Mouse (Mus musculus) kidney, adult 18-20 months (tissue): ENCODE results near the gene Tmem185a.
A peak's percentile ranks its signal among the peaks of the same experiment; 100 is the strongest.
"Not testable (repeated sequence)": the region's sequence is repeated elsewhere in the genome, so short reads cannot be mapped to it uniquely, and the experiment has no call there.

ENCODE experiments used
- DNase-seq: peaks from one replicate; pipeline ENCODE4 v3.0.0; 2021

Gene Tmem185a

GRCm38 (mm10) chrX:70476792-70477776, at the start of gene Tmem185a:
Tmem185a (minus strand) TSS chrX:70477180.
- DNase-seq = peak; percentile 82

DNA sequence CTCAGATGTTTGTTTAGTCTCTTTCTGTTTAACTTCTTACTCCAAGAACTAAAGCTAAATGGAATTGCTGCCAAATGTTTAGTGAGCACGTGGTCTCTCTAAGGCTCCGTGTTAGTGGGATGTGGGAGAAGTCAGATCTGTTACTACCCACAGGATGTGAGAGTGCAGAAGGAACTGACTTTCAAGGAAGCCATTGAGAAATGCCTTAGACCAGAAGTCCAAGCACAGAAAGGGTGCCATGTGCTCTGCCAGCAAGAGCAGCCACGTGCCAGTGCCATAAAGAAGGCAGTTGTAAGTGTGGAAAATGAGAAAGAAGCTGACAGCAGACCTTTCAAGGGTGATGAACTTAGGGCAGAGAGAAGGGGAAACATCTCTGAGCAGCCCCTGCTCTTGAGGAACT, 37.4 kb upstream of the Tmem185a start:
- DNase-seq = not testable (repeated sequence)

GRCm38 (mm10) chrX:70487328-70487727, 10.3 kb upstream of the Tmem185a start:
- DNase-seq = not testable (repeated sequence)

DNA sequence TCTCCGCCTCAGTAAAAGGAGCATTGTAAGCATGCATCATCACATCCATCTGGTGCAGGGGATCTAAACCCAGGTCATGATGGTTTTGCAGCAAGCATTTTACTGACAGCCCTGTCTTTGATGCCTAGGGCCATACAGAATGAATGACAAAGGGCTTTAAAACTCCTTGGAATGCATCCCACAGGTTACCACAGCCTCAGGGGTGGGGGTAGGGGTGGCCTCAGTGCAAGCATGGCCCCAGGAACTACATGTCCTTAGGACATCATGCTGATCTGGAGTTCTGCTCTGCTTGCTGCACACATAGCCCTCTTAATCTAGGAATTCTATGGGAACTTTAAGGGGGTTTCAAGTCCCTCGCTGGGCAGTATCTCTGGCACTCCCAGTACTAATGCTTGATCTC, 5.2 kb upstream of the Tmem185a start:
- DNase-seq = no peak

DNA sequence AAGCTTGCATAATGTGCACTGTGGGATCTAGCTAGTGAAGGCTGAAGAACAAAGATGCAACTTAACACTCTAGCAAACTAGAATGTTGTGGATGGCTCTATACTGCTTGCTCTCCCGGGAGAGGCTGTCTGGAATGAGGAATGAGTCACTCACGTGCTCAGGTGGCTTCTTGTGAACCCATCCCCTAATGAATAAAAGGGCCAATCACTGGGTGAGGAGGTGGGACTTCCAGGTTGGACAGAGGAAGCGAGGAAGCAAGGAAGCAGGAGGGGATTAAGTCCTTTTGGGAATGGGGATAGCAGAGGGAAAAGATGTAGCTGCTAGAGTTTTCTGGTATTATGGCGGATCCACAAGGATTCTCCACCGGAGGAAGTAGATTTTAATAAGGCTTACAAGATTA, 1.7 kb upstream of the Tmem185a start:
- no peak for DNase-seq

- no peak for DNase-seq
These were observed 1.7 kb downstream of the Tmem185a start for GRCm38 (mm10) chrX:70475215-70475765.

DNA sequence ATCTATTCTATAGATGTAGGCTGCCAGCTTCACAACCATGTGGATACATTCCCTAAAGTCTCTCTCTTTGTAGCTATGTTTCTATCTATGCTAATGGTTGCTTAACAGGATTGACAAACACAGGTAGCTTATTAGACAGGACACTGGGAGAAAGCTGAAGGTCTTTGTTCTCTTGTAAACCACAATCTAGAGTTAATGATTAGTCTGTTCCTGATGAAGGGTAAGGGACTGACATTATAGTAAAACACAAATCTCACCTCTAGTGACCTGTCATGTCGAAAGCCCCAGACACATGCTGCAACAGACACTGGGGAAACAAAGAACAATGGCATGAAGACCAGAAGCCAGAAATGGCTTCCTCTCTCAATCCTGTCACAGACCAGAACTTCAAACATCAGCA, 10.1 kb downstream of the Tmem185a start:
- no peak for DNase-seq

DNA sequence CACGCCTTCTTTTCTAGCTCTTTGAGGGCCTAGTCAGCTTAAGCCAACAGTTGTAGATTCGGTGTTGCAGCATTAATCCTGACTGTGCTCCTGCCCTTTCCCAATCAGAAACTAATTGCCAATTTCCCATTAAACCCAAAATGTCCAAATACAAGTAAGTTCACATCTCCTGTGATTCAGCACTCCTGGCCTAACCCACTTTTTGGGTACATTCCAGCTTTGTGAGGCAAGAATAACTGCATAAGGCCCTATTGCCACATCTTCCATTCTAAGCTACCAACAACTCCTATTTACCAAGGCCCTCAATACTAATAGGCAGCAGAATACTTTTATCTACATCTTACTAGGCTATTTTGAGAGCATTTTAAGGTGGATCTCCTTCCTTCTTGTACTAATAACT, 11.5 kb downstream of the Tmem185a start:
- no peak for DNase-seq

GRCm38 (mm10) chrX:70463621-70464020, 13.4 kb downstream of the Tmem185a start:
- no peak for DNase-seq

DNA sequence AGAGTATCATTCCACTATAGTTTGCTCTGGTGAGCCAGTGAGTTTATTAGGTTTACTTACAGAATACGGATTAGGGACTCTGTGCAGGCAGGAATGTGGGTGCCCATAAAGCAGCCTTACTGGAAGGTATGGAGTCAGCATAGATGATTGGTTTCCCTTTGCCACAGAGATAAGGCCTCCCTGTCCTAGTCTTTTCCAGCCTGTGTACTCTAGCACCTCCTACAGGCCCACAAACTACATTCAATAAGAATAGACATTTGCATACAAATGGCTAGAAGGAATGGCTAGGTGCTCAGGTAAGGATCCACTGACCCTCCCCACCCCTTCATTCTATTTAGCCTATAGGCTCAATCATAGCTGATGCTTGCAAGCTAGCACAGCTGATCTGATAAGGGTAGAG, 24.6 kb downstream of the Tmem185a start:
- not testable (repeated sequence) for DNase-seq

- DNase-seq = not testable (repeated sequence)
These were observed 51.5 kb downstream of the Tmem185a start for GRCm38 (mm10) chrX:70425473-70425872.
